Mouse (Mus musculus) cerebellum, postnatal 36 days (tissue): ENCODE measurements around the gene Suclg2.

Source experiments
- DNase-seq, 2 experiments: peaks; one replicate each; pipeline ENCODE4 v3.0.0; 2021 to 2022; ENCODE audit warnings: mixed read lengths in 2 of 2

The Suclg2 gene

DNA sequence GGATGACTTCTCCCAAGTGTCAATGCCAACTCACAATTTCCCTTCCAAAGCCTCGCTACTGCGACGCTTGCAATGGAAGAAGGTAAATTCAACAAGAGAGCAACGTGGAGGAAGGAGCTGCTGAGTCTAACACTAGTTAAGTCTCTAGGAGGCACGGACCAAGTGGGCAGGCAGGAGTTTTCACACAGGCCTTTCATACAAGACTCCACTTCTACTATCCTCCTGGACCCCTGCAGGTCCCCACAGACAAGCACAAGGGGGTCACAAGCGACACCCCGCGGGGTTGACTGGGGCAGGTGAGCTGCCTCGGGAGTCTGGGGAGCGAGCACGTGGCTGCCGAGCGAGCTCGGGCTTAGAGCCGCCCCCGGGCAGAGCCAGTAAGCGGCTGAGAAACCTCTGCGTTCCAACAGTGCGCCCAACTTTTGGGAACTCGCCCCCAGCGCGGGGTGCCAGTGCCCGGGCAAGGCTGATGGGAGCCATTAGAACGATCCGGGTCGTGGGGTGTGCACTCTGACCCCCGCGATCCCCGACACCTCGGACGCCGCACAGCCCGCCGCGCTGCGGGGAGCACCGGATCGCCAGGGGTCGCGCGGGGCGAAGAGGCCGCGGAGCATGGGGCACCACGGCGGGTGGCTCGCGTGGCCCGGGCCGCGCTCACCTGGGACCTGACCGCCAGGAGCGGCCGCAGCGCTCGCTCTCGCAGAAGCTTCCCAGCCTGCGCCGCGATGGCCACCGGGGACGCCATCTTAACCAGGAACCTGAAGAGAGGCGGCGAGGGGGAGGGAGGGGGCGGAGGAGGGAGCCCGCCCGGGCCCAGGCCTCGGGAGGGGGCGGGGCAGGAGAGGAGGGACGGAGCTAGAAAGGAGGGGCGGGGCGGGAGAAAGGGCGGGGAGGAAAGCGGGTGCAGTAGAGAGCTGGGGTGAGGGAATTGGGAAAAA is at the start of gene Suclg2:
Gene Suclg2, minus strand, starts transcription at position 770 of the 938 bp plus-strand sequence.
- peak; percentile 52 to 68 for DNase-seq

DNA sequence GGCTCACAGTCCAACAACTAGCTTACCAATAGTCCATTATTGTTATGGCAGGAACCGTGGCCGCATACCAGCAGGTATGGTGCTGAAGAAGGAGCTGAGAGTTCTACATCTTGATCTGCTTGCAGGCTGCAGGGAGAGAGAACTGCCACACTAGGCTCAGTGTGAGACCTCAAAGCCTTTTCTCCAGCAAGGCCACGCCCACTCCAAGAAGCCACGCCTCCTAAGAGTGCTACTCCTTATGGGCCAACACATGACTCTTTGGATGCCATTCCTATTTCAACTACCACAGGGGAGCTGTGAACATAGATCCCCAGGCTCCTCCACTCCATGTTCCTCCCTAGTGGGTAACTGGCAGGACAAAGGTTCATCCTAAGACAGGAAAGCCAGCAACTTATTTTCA is 48.0 kb upstream of the Suclg2 start:
- DNase-seq: no peak

DNA sequence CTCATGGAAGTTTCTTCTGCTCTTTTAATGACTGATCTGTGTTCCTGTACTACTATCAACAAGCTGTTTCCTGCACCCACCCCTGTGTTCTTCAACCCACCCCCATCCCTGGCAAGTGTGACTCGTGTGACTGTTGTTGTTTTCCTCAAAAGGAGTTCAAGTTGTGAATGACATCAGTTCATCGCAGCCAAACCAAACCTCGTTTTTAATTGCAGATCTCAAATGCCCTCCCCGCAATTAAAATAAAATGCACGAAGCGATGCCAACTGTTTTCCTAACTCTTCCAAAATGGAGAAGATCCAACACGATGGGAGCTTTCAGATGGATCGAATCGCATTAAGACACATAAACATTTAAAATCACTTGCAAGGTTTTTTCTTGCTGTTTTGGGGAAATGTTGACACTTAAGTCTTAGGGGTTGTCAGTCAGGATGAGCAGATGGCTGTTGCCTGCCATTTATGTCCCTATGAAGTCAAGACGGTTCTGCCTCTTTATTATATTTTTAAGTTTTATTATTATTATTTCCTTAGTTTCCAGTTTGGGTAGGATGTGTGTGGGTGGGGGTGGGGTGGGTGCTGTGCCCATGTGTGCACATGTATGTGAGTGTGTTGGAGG is 41.1 kb upstream of the Suclg2 start:
- no peak for DNase-seq

DNA sequence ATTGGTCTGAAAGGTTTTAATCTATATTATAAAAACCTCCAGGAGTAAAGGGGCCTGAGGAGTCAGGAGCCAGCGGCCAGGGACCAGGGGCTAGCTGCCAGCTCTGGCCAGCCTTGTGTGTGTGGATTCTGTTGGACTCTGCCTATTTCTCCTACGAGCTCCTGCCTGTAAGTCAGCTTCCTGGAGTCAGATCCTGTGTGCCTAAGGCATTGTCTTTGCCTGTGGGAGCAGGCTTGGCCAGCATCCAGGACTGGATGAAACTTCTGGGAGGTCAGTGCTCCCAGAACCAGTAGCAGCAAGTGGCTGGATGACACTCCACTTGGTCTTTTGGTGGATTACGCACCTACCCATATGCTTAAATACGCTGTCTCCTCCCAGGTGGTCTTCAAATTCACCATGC is 23.8 kb upstream of the Suclg2 start:
- DNase-seq: no peak

DNA sequence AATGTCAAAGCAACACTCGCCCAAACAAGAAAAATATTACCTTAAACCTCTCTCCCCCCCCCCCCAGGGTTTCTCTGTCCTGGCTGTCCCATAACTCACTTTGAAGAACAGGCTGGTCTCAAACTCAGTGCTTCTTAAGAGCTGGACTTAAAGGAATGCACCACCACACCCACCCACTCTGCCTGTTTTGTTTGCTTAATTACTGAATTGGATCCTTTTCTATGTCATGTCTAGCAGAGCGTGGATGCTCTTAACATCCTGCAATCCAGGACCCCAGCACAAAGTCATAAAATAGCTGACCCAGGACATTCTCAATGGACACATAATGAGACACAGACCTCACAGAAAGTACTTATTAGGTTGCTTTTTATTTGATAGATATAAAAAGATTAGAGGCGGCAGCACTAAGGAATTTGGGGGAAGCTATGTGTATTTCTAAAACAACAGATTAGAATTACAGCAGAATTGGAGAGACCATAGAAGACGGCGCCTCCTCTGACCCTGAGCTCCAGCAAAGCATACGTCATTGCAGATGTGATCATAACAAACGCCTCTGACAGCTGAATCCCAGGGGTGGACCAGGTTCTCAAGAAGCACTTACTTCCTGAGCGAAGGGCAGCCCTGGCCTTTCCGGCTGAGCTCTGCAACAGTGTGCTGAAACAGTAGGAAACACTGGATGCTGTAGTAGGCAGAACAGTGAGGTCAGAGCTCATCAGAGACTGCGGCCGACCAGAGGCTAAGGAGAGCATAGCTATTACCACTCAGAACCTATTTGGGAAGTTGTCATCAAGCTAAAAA is 13.2 kb upstream of the Suclg2 start:
- DNase-seq: no peak

DNA sequence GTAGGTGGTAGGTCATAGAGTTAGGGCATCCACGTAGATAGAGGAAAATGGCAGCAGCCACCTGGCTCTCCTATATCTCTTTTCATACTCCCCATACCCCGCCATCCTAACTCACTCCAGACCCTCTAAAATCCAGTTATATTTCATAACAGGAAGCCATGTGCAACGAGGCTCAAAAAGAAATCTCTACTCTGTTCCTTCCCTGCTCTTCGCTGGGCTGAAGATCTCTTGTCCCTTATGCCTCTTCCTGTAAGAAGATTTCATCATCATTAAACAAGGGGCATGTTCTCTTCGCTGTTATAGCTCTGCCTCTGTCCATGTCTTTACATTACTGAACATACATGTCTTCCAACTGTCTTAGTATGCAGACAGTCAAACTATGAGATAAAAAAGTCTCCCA is 10.8 kb upstream of the Suclg2 start:
- DNase-seq: no peak

DNA sequence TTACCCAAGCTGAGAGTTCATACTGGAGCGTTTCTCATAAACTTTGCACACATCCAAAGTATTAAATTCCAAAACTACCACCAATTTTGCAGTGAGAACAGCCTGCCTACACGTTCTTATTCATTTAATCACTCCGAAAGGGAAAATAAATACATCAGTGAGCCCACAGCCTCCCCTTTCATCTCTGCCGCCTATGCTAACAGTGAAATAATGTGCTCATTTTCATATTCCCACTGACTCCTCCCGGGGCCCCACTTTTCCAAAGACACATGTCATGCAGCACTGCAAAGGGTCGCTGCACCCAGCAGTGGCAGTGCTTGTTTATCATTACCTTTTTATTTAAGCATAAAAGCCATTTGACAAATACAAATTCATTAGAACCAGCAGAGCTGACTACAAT is 6.7 kb upstream of the Suclg2 start:
- no peak for DNase-seq

DNA sequence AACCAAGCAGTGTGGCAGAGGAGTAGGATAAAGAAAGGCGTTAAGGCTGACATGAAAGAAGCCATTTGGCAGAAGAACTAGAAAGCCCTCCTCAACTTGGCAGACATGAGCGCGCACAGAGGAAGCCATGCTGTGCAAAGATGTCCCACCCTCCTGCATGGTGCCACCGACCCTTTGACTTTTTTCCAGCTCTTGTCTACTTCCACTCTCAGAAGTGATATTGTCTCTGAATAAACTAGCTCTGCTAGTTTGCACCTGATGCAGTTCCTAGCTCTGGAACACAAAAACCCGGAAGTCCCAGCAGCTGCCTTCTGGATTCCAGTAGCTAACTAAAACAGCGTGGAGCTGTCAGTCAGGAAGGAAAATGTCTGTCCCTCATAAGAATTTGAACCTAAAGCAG is 4.8 kb upstream of the Suclg2 start:
- DNase-seq: no peak

DNA sequence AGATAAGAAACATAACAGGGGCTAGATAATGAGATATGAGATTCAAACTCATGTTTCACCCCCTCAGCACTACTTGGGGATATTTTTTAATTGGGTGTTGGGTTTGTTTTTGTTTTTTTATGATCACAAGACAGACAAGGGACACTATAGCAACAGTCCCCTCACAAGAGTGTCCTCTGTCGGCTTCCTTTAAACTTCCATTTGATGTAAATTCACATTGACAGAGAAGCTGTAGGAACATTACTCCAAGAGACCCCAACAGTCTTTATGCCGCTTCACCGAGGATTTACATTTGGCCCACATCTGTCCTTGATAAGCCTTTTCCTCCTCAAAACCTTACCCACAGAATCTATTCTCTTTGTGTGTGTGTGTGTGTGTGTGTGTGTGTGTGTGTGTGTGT is 1.2 kb upstream of the Suclg2 start:
- no peak for DNase-seq

DNA sequence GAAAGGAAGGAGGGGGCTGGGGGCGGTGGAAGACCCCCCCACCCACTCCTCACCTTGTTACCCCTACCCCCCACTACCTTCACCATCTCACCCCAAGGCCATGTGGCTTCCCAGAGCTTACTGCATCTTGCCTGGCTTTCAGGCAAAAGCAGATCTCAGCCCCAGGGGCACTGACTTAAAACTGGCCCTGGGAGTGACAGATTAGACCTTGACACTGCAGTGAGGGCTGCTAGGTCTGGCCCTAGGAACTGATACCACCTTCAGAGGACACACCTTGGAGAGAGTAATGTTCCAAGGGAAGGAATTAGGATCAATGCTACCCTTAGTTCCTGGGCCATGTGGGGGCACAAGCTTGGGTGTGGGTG is 351 bp upstream of the Suclg2 start:
- DNase-seq: peak in 1 of 2 experiments; percentile 3

DNA sequence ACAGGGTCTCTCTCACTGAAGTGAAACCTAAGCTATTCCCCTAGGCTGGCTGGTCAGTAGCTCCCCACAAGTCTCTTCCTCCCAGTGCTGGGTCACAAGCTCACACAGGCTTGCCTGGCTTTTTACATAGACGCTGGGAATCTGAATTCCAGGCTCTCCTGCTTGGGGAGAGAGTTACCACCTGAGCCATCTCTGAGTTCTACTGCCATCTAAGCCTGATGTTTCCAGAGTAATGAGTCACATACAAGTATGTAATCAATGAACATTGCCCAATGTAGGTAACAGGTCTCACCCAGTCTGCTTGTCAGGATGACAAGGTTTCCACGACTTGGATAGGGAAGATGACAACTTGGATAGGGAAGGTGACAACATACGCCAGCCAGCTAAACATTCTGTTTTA is 1.5 kb downstream of the Suclg2 start:
- no peak for DNase-seq

DNA sequence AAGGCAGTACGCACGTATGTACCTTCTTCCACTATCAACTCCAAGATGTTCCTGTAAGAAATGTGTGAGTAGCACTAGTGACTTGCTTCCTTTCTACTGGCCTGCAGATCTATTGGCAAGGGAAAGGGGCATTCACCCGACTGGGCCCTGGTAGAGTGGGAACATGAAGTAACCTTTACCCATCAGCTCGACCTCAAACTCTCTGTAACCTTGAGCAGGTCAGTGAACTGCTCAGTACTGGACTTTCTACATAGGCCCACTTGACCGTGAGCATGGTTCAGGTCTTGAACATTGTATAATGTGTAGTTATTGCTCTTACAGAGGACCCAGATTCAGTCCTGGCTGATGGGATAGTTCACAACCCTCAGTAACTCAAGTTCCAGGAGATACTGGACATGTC is 2.1 kb downstream of the Suclg2 start:
- DNase-seq: no peak

DNA sequence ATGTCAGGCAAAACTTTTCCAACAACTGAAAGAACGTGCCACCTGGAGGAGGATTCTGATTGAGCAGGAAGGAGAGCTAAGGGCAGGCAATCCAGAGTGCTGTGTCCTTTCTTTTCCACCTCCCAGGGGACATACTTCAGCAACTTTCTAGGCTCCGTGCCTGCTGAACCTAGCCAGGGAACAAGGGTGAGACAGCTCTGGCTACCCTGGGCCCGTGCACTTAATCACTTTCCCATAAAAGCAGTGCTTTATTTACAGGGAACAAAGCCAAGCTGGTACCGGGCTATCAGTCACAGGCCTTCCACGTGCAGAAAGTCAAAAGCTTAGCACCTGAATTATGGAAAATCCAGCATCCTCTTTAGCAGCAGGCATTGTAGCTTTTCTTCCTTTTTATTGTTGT is 5.4 kb downstream of the Suclg2 start:
- DNase-seq: no peak

DNA sequence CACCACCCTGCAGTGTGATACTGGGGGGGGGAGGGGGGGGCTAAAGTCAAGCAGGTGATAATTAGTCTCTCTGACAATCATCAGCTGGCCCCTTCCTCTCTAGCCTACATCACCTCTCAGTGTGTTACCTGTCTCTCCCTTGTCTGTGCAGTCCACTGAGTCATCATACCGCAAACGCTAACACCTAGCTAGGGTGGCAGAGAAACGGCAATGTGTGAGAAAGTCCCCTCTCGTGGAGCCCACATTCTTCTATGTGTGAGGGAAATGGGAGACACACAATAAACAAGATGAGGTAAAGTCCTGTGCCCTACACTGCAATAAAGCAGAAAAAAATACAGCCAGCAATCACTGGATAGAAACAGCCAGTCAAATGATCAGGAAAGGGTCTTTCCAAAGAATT is 6.5 kb downstream of the Suclg2 start:
- no peak for DNase-seq

DNA sequence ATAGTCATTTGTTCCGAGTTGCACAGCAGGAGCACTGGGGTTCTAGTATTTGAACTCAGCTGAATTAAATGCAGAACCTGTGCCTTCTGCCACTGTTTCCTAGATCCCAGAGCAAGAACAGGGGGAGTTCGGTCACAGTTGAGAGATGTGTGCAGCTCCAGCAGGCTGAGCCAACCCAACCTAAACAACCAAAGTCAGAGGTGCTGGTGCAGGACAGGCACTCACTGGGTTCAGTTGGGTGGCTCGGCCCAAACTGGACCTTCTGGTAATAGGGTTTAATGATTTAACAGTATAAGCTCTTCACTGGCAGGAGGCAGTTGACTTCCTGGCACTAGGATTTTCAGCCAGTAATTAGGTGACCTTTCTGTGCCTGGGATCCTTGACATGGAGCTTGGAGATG is 6.9 kb downstream of the Suclg2 start:
- no peak for DNase-seq

DNA sequence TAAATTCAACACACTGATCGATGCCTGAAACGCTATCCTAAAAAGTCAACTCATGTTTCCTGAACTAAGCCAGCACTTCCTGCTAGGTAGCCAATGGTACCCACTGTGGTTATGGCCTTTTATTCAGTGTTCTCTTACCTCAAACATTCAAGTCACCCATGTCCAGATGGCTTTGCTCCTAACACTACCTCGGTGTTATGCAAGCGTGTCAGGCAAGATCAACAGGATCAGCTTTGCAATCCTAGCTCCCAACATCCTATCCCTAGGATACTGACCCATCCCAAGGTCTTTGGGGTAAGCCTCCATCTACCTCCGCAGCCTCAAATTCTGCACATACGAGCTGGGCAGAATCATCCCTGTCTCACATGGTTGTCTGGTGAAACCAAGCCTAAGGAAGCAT is 7.7 kb downstream of the Suclg2 start:
- no peak for DNase-seq

DNA sequence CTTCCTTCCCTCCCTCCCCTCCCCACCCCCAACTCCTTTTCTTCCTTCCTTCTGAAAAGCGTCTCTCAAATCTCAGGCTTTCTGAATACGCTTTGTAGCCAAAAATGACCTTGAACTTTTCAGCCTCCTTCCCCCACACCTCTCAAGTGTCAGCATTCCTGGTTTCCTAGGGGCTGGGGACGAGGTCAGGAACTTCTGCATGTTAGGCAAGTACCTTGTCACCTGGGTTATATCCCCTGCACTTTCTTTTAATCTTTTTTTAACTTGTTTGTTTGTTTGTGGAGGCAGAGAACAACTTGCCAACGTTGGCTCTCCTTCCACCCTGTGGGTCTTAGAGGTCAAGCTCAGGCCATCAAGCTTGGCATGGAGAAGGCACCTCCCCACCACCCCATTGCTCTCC is 9.1 kb downstream of the Suclg2 start:
- DNase-seq: no peak

DNA sequence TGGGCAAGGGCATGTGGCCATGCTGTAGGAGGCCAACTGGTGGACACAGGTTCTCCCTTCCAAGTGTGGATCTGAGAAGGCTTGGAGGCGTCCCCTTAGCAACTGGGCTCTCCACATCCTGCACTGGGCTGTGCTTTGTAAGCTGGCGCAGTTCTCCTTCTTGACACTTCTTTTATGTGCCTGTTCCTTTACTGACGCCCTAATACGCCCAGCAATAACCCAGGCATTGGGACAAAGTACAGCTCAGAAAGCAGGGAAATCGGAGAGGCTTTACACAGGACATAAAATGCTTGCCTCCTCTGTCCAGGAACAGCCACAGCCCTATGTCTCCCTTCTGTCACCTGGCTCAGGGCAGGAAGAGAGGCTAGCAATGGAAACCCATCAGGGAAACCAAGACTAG is 9.5 kb downstream of the Suclg2 start:
- DNase-seq: no peak

DNA sequence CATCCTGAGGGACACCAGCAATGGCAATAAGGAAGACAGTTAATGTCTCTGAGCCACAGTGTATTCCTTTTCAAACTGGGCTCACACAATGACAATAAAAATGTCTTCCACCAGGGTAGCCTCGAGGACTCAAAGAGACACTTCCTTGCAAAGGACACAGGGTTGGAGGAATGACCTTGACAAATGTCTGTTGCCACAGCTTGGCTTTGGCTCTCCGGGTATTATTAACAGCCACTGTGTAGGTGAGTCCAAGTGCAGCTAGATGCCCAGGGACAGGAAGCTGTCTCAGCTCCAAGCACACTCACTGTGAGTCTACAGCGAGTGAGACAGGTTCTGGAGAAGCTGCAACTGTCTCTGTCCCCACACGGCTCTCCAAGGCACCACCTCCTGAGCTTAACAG is 14.0 kb downstream of the Suclg2 start:
- DNase-seq: no peak

DNA sequence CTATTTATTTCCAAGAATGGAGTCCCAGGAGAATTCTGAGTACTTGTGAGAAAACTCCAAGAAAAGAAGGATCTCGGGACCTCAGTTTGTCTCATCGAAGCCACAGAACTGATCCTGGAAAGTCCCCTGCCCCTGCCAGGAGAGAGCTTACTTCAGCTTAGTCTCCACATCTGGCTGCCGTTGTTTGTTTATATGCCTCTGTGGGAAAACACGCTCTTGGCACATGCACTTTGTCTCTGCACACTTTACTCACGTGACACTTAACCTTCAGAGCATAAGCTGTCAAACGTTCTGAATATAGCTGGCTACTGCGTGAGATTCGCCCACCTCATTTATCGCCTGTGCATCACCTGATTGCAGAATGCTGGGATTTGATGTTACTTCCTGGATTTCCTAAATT is 16.4 kb downstream of the Suclg2 start:
- DNase-seq: no peak

DNA sequence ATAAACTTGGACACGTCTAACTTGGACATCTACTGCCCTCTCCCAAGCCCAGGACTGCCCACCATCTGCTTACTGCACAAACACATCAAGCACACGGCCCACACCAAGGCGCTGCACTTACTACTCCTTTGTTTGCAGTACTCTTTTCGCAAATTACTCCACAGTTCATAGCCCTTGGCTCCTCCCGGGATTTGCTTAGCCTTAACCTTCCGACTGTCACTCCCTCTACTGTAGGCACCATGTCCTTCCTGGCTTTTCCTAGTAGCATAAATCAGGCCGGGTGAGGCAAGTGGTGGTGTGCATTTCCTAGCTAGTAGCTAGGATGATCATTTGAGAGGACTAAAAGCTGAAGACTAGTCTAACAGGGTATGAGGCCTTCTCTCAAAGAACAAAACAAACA is 16.8 kb downstream of the Suclg2 start:
- no peak for DNase-seq

DNA sequence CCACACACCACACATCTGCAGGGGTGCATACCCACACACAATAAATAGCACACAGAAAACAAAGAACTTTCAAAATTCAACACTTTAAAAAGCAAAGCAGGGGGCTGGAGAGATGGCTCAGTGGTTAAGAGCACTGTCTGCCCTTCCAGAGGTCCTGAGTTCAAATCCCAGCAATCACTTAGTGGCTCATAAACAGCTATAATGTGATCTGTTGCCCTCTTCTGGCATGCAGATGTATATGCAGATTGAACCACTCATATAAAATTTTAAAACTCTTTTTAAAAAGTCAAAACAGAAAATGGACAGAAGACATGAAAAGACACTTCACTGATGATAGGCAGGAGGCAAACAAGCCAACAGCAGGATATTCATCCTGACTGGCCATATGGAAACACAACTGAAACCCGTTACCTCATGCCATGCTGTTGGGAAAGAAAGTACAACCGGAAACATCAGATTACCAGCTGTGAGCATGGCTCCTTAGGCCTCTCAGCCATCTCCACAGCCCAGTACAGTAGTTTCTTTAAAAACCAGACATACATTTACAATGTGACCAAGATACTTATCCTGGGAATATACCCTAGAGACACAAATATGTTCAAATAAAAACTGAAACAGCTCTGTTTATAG is 17.5 kb downstream of the Suclg2 start:
- DNase-seq: no peak

DNA sequence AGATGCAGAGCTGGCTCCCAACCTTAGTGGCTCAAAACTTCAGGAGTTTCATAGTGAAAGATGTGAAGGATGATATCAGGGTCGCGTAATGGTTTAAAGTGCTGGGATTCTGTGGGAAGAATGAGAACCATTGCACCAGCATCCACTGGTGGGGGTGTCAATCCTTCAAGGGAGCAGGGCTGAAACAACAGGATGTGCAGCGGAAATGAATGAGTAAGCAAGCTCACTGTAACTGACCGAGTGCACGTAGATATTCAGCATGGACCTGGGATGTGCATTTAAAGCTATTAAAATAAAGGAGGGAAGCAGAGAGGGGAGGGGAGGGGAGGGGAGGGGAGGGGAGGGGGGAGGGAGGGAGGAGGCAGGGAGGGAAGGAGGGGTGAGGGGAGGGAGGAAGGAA is 18.4 kb downstream of the Suclg2 start:
- no peak for DNase-seq
